Mouse (Mus musculus) cerebellum, adult 2 months (tissue): ENCODE measurements around the gene Lce1c.

Experiments
- CTCF ChIP-seq: fragments of 200-500 bp; IDR thresholded peaks from 2 replicates; pipeline ENCODE4 v1.5.1; 2011; ENCODE audit warnings: low read depth, mild to moderate bottlenecking, control low read depth, low read length, moderate library complexity, borderline replicate concordance; ENCODE audit not compliant: insufficient read depth
- POLR2A ChIP-seq: fragments of 200-500 bp; IDR thresholded peaks from 2 replicates; pipeline ENCODE4 v1.6.1; 2011; ENCODE audit warnings: low read length, control low read depth, borderline replicate concordance; ENCODE audit not compliant: insufficient read depth

- TF ChIP-seq POLR2A: no peak
- TF ChIP-seq CTCF: no peak
Observed at GRCm38 (mm10) chr3:92637745-92638652, 41.0 kb upstream of the Lce1c start.
